Mouse (Mus musculus) heart, adult 2 months (tissue): ENCODE results near the gene Rag1. TPM values are rescaled to one million over a fixed set of nuclear protein-coding genes. Genes with fewer than 3 reads are reported as not detected.

Experiments
- DNase-seq, 2 experiments: peaks; one replicate each; pipeline ENCODE4 v3.0.0; 2021
- H3K27ac ChIP-seq: fragments of 200-600 bp; 2 replicates; pipeline ENCODE4 v1.8.1; 2022
- H3K27me3 ChIP-seq: fragments of 200-500 bp; 2 replicates; pipeline ENCODE4 v1.6.1; 2012; ENCODE audit warnings: mild to moderate bottlenecking, low read length, inconsistent platforms, mixed read lengths; ENCODE audit not compliant: control insufficient read depth, insufficient read depth
- H3K36me3 ChIP-seq: fragments of 200-500 bp; 2 replicates; pipeline ENCODE4 v1.6.1; 2012; ENCODE audit warnings: low read length, inconsistent platforms; ENCODE audit not compliant: control insufficient read depth, insufficient read depth
- H3K4me1 ChIP-seq: fragments of 200-500 bp; 2 replicates; pipeline ENCODE4 v1.6.1; 2011; ENCODE audit warnings: low read length; ENCODE audit not compliant: control insufficient read depth, insufficient read depth
- H3K4me3 ChIP-seq: fragments of 200-600 bp; 2 replicates; pipeline ENCODE4 v1.8.1; 2022
- H3K79me2 ChIP-seq: fragments of 200-500 bp; replicated peaks from 2 replicates; pipeline ENCODE4 v1.6.1; 2012; ENCODE audit warnings: mild to moderate bottlenecking, inconsistent platforms, low read length, moderate library complexity, mixed read lengths; ENCODE audit not compliant: control insufficient read depth, insufficient read depth
- H3K9ac ChIP-seq: fragments of 200-500 bp; 2 replicates; pipeline ENCODE4 v1.6.1; 2012; ENCODE audit warnings: low read depth, mild to moderate bottlenecking, control low read depth, inconsistent platforms, low read length, mixed read lengths
- CTCF ChIP-seq: fragments of 200-600 bp; IDR thresholded peaks from 2 replicates; pipeline ENCODE4 v1.8.1; 2022; ENCODE audit warnings: antibody characterized with exemption, mild to moderate bottlenecking, moderate library complexity
- EP300 ChIP-seq: fragments of 200-500 bp; IDR thresholded peaks from 2 replicates; pipeline ENCODE4 v1.6.1; 2011; ENCODE audit warnings: low read depth, low read length, control low read depth; ENCODE audit not compliant: insufficient read depth
- POLR2A ChIP-seq: fragments of 200-500 bp; IDR thresholded peaks from 2 replicates; pipeline ENCODE4 v1.6.1; 2011; ENCODE audit warnings: mild to moderate bottlenecking, low read depth, low read length, control low read depth; ENCODE audit not compliant: insufficient read depth
- WGBS: fragments of 180-500 bp; shearing (Covaris S2); methylation state at CpG from one replicate; pipeline ENCODE4 v1.1.7; 2018; 5-methylcytosine and 5-hydroxymethylcytosine counted together
- intact Hi-C: fragments of 180-260 bp; cut with DNase I; formaldehyde crosslinking; loops from one replicate; pipeline ENCODE4 v1.15.1; 2025
- polyA plus RNA-seq: library from polyadenylated mRNA; depleted of rRNA; stranded (reverse); fragments of >200 nt; gene quantifications from 2 replicates; pipeline ENCODE4 v1.2.3, GENCODE M21; 2012
- total RNA-seq, 2 experiments: library from RNA; stranded (reverse); gene quantifications; 2 replicates each; pipeline ENCODE4 v1.2.3; 2021

The Rag1 gene
- total and polyA plus RNA-seq, 3 experiments: 0.02 to 0.05 TPM; not detected in 1

DNA sequence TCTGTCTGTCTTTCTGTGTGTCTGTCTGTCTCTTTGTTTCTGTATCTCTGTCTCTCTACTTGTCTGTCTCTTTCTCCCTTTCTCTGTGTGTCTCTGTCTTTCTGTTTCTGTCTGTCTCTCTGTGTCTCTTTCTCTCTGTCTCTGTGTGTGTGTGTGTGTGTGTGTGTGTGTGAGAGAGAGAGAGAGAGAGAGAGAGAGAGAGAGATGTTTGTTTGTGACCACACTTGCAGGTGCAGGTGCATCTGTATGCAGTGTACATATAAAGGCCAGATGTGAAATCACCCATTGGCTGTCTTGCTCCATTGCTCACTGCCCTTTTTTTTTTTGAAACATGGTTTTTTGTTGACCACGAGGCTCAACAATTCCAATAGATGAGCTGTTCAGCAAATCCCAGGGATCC, 1.1 kb upstream of the Rag1 start:
- H3K27me3 ChIP-seq: no peaks in the 10 kb centered on the region; the same call in none of the 2 replicates
- no peak for DNase-seq
- intact Hi-C loops: loop anchor here (5.0 kb wide), 1 partner anchor 123 kb away; no protein-coding TSS in a partner anchor
- no peak overlapping the region for H3K4me3 ChIP-seq
- H3K79me2 ChIP-seq: no peaks in the 10 kb centered on the region
- WGBS: 47% methylated on average over 1 of the region's 1 CpGs
- H3K36me3 ChIP-seq: no peaks in the 10 kb centered on the region
- H3K4me1 ChIP-seq: no peaks in the 10 kb centered on the region; the same call in 1 of the 2 replicates
- no peak overlapping the region for H3K27ac ChIP-seq
- no peak overlapping the region for H3K9ac ChIP-seq
- TF ChIP-seq CTCF: no peak
- TF ChIP-seq POLR2A: no peak

- no peak overlapping the region for H3K9ac ChIP-seq
- DNase-seq: no peak
- H3K27ac ChIP-seq: no peak overlapping the region
- H3K4me1 ChIP-seq: no peaks in the 10 kb centered on the region; the same call in 1 of the 2 replicates
- H3K4me3 ChIP-seq: no peak overlapping the region
- no peaks in the 10 kb centered on the region for H3K79me2 ChIP-seq
- WGBS: 71% methylated on average over 2 of the region's 2 CpGs
- H3K27me3 ChIP-seq: no peaks in the 10 kb centered on the region; the same call in none of the 2 replicates
- intact Hi-C loops: no loop called here
- H3K36me3 ChIP-seq: no peaks in the 10 kb centered on the region
- TF ChIP-seq EP300: no peak
- no peak for TF ChIP-seq POLR2A
- TF ChIP-seq CTCF: no peak
Measured at GRCm38 (mm10) chr2:101648361-101648760, 940 bp downstream of the Rag1 start.

- no peak overlapping the region for H3K4me3 ChIP-seq
- no peaks in the 10 kb centered on the region; the same call in 1 of the 2 replicates for H3K27me3 ChIP-seq
- 98% methylated on average over 1 of the region's 1 CpGs for WGBS
- no peak overlapping the region for H3K27ac ChIP-seq
- DNase-seq: no peak
- no peaks in the 10 kb centered on the region for H3K4me1 ChIP-seq
- intact Hi-C loops: no loop called here
- no peak overlapping the region for H3K9ac ChIP-seq
- TF ChIP-seq CTCF (0 out of 2 replicates have a peak, but pooled peaks have one; percentile 10), EP300 (no peak)
- H3K79me2 ChIP-seq: no peaks in the 10 kb centered on the region
- H3K36me3 ChIP-seq: no peaks in the 10 kb centered on the region
Measured at GRCm38 (mm10) chr2:101645841-101646240, 3.5 kb downstream of the Rag1 start.

DNA sequence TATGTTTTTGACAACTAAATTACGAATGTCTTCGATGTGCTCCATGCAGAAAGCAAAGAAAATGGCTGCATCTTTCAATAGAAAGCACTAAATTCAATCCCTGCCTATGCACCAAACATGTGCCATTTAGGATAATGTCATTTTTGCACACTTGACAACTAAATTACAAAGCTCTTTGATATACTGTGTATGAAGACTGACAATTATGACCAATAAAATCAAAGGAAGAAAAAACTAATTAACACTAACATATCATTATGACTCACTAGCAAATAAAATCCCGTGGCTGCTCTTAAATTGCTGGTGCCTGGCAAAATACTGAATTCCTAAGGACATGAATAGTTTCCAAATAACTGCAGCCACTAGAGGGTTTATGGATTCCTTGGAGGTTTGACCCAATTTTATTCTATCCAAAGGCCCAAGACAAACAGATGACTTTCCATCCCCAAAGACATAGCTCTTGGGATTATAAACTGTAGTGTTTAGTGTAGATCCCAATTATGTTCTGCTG, 9.4 kb downstream of the Rag1 start:
- intact Hi-C loops: no loop called here
- 69% methylated on average over 3 of the region's 3 CpGs for WGBS

DNA sequence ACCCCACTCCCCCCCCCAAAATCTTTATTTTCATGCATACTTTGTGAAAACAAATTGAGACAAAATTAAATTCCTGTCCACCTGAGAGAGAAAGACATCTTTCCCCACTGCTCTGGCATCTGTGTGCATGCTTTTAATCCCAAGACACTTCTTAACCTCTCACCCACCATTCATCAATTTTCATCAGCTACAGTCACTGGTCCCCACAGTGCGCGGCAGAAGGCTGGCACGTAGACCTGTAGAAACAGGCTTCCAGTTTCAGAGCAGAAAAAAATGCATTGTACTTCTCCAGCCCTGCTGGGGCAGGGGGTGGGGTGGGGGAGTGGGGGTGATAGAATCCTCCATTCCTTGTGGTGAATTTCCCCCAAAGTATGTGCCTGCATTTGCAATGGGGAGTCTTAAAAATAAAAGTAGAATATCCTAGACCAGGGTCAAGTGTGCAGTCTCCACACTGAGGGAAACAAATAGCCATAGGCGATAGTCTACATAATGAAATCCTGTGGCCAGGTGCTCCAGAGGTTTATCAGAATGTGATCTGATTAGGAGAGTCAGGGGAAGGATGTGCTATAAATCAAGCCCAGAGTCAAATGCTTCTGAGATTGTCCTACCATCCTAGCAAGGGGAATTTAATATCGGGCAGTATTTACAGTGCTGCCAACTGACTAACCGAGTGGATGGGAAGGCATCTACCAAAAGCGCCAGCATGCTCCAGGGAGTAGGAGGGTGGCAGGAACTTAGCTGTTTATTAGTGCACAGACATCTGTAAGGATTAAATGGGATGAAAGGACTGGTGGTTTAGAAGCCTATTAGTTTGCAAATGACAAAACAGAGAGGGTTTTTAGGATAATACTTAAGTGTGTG, 10.1 kb downstream of the Rag1 start:
- intact Hi-C loops: no loop called here
- no peak for DNase-seq
- no peak overlapping the region for H3K9ac ChIP-seq
- no peaks in the 10 kb centered on the region for H3K79me2 ChIP-seq
- no peaks in the 10 kb centered on the region for H3K4me1 ChIP-seq
- no peak overlapping the region for H3K27ac ChIP-seq
- 77% methylated on average over 7 of the region's 7 CpGs for WGBS
- no peak overlapping the region for H3K4me3 ChIP-seq
- H3K36me3 ChIP-seq: no peaks in the 10 kb centered on the region
- no peaks in the 10 kb centered on the region for H3K27me3 ChIP-seq
- TF ChIP-seq EP300: no peak
- no peak for TF ChIP-seq POLR2A
- no peak for TF ChIP-seq CTCF

More for the DNA sequence above, 9.4 kb downstream of the Rag1 start:
- no peaks in the 10 kb centered on the region for H3K4me1 ChIP-seq
- no peak overlapping the region for H3K4me3 ChIP-seq
- H3K36me3 ChIP-seq: no peaks in the 10 kb centered on the region
- no peaks in the 10 kb centered on the region for H3K79me2 ChIP-seq
- H3K9ac ChIP-seq: no peak overlapping the region
- no peaks in the 10 kb centered on the region for H3K27me3 ChIP-seq
- no peak for DNase-seq
- no peak for TF ChIP-seq CTCF
- H3K27ac ChIP-seq: no peak overlapping the region
